Mouse (Mus musculus) G1E (cell line): ENCODE measurements around the gene Clec16a.

Source experiments
- CTCF ChIP-seq: IDR thresholded peaks from 2 replicates; pipeline ENCODE4 v1.5.1; 2012; ENCODE audit warnings: low read depth, low read length, inconsistent platforms, mixed read lengths
- GATA1 ChIP-seq: IDR thresholded peaks from 2 replicates; pipeline ENCODE4 v1.6.1; 2012; ENCODE audit warnings: borderline replicate concordance, low read length, inconsistent platforms, mixed read lengths
- TAL1 ChIP-seq: conservative IDR thresholded peaks from 2 replicates; pipeline ENCODE4 v1.6.1; 2012; ENCODE audit warnings: low read depth, low read length, inconsistent platforms, mixed read lengths

GRCm38 (mm10) chr16:10620961-10621614 is 75.9 kb downstream of the Clec16a start:
- TF ChIP-seq CTCF (no peak), GATA1 (no peak), TAL1 (no peak)
